Mouse (Mus musculus): ENCODE results near the gene Ror2. TPM values are rescaled to one million over a fixed set of nuclear protein-coding genes. Genes with fewer than 3 reads are reported as not detected.

Ror2 gene
- polyA plus RNA-seq, 1 experiment from 2014 or later = 27.4 TPM

DNA sequence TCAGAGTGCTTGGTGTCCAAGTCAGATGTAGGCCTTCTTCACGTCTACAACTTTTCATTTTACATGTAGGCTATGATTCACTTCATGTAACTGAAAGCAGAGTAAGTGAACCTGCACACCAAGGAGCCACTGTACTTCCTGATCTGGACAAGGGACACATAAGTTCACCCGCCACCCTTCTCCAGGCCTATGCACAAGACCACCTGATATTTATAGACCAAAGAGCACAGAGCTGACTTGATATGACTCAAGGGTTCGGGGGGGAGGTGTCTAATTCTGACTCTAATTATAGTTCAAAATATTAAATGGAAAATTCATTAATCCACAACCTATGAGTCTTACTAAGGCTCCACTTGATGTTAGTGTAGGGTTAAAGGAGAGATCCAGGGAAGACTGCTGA lies 14.3 kb downstream of the Ror2 start:
- Histone ChIP-seq H3K36me3 (no peaks in the 10 kb centered on the region), H3K9ac (no peak overlapping the region), H3K9me3 (no peaks in the 10 kb centered on the region), H3K4me3 (no peak overlapping the region), H3K4me1 (peaks cover 68% of the 10 kb centered on the region), H3K4me2 (no peak overlapping the region), H3K27ac (no peak overlapping the region), H3K27me3 (no peaks in the 10 kb centered on the region)
- 93% methylated on average over 3 of the region's 3 CpGs for WGBS
- ATAC-seq (ENCODE audit: insufficient number of reproducible peaks, insufficient read depth, low FRiP score, low TSS enrichment, low read depth) = no peak

DNA sequence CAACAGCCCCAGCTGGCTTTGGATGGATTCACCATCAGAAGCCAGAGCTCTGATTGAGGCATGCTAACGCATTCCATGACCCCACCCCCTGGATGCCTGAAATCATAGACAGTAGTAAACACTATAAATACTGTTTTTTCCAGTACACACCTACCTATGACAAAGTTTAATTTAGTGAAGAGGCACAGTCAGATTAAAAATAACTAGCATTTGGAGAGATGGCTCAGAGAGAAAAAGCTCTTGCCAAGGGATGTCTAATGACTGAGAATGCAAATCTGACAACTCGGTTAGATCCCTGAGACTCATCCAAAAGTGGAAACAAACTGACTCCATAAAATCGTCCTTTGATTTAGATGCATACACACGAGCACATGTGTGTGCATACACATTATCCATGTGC lies 15.4 kb downstream of the Ror2 start:
- H3K9me3 ChIP-seq = no peaks in the 10 kb centered on the region
- H3K4me1 ChIP-seq = peaks cover 68% of the 10 kb centered on the region
- H3K9ac ChIP-seq = no peak overlapping the region
- no peak overlapping the region for H3K27ac ChIP-seq
- no peak for ATAC-seq (ENCODE audit: insufficient number of reproducible peaks, insufficient read depth, low FRiP score, low TSS enrichment, low read depth)
- H3K36me3 ChIP-seq = no peaks in the 10 kb centered on the region
- no peak overlapping the region for H3K4me3 ChIP-seq
- no peak overlapping the region for H3K4me2 ChIP-seq
- WGBS = 76% methylated on average over 4 of the region's 4 CpGs
- H3K27me3 ChIP-seq = no peaks in the 10 kb centered on the region

DNA sequence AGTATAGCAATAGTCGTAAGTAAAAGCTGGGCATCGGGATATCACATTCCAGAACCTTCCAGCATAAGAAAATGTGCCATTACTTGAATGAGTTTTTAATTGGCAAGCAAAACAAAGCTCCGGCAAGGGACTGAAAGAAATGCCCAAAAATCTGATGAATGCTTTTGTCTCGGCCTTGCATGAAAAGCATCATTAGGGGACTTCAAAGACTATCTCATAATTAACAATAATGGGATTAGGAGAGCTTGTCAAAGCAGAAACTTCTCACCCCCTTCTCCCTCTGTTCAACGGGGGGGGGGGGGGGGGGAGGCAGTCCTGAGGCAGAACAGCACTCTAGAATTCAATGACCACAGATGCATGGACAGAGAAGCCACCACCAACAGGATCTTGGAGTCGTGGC lies 17.4 kb downstream of the Ror2 start:
- Histone ChIP-seq H3K4me2 (no peak overlapping the region), H3K27me3 (no peaks in the 10 kb centered on the region), H3K9me3 (no peaks in the 10 kb centered on the region), H3K36me3 (0 out of 2 replicates have a peak, but pooled peaks cover 4% of the 10 kb centered on the region), H3K9ac (no peak overlapping the region), H3K27ac (no peak overlapping the region), H3K4me1 (peaks cover 65% of the 10 kb centered on the region), H3K4me3 (no peak overlapping the region)
- ATAC-seq (ENCODE audit: insufficient number of reproducible peaks, insufficient read depth, low FRiP score, low TSS enrichment, low read depth) = no peak
- 40% methylated on average over 5 of the region's 6 CpGs for WGBS

DNA sequence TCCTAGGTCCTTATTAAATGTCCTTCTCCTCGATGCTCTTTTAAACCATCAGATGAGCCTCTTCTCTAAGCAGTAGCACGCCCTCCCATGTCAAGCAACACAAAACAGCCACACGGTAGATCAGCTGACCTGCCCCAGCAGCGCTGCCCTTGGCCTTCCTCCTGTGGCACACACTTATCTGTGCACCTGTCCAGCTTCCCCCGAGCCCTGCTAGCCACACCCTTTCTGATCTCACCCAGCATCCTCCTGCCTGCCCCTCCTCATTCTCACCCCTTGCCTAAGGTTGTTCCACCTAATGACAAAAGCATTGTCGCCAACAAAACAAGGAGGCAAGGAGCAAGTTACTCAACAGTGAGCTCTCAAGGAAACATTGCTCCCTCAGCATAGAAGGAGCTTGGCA lies 18.1 kb downstream of the Ror2 start:
- peaks cover 68% of the 10 kb centered on the region for H3K4me1 ChIP-seq
- no peaks in the 10 kb centered on the region for H3K9me3 ChIP-seq
- H3K27ac ChIP-seq = no peak overlapping the region
- no peaks in the 10 kb centered on the region for H3K27me3 ChIP-seq
- no peak overlapping the region for H3K4me2 ChIP-seq
- WGBS = 71% methylated on average over 6 of the region's 6 CpGs
- no peak for ATAC-seq (ENCODE audit: insufficient number of reproducible peaks, insufficient read depth, low FRiP score, low TSS enrichment, low read depth)
- H3K36me3 ChIP-seq = 0 out of 2 replicates have a peak, but pooled peaks cover 4% of the 10 kb centered on the region
- no peak overlapping the region for H3K9ac ChIP-seq
- no peak overlapping the region for H3K4me3 ChIP-seq

DNA sequence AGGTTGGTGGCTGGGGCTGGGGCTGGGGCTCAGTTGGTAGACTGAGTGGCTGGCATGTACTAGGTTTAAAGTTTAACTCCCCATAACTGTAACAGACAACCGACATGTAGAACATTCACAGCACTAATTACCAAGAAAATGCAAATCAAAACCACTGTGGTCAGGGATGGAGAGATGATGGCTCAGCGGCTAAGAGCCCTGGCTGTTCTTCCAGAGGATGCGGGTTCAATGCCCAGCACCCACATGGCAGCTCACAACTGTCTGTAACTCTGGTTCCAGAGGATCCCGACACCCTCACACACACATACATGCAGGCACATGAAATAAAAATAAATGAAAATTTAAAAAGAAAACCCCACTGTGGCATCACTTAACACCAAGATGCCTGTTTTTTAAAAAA lies 18.8 kb downstream of the Ror2 start:
- Histone ChIP-seq H3K4me2 (peak overlapping the region; percentile 44), H3K9ac (0 out of 2 replicates have a peak overlapping the region, but pooled peaks have one; percentile 46), H3K27ac (peak overlapping the region; percentile 76; the same call in 1 of the 2 replicates), H3K27me3 (no peaks in the 10 kb centered on the region), H3K4me1 (peaks cover 68% of the 10 kb centered on the region), H3K9me3 (no peaks in the 10 kb centered on the region), H3K36me3 (0 out of 2 replicates have a peak, but pooled peaks cover 4% of the 10 kb centered on the region), H3K4me3 (peak overlapping the region; percentile 16; the same call in 1 of the 2 replicates)
- WGBS = 55% methylated on average over 4 of the region's 4 CpGs
- ATAC-seq (ENCODE audit: insufficient number of reproducible peaks, insufficient read depth, low FRiP score, low TSS enrichment, low read depth) = no peak

DNA sequence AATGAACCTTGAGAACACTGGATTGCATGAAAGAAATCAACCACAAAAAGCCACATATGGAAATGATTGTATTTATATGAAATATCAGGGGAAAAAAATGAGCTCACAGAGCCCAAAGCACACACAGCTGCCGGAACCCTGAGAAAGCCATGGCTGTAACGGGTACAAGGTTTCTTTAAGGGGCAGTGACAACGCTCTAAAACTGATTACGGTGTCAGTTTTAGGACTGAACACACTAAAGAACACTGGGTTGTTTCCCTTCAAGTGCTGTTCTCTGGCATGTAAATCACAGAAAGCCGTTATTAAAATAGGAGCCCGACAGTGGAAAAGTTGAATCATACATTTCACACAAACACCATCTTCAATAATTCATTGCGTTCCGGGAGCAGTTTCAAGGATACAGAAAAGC lies 19.4 kb downstream of the Ror2 start:
- H3K4me3 ChIP-seq = peak overlapping the region; percentile 16; the same call in 1 of the 2 replicates
- H3K4me1 ChIP-seq = peaks cover 66% of the 10 kb centered on the region
- no peaks in the 10 kb centered on the region for H3K27me3 ChIP-seq
- no peak for ATAC-seq (ENCODE audit: insufficient number of reproducible peaks, insufficient read depth, low FRiP score, low TSS enrichment, low read depth)
- WGBS = 31% methylated on average over 8 of the region's 8 CpGs
- H3K36me3 ChIP-seq = 0 out of 2 replicates have a peak, but pooled peaks cover 4% of the 10 kb centered on the region
- H3K9me3 ChIP-seq = no peaks in the 10 kb centered on the region
- H3K4me2 ChIP-seq = peak overlapping the region; percentile 44
- H3K27ac ChIP-seq = peak overlapping the region; percentile 76
- no peak overlapping the region for H3K9ac ChIP-seq

DNA sequence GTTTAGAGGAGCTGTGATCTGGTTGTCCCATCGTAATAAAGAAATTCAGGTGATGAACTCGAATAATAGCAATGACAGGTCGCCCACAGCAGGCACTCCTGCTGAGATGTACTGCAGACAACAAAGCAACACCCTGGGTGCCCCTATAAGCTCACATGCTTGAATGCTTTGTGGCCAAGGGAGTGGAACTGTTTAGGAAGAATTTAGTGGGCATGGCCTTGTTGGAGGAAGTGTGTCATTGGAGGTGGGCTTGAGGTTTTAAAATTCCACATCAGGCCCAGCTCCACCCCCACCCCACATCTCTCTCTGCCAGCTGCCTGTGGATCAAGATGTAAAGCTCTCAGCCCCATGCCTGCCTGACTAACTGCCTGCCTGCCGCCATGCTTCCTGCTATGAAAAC lies 21.0 kb downstream of the Ror2 start:
- Histone ChIP-seq H3K4me2 (no peak overlapping the region), H3K27ac (no peak overlapping the region), H3K4me1 (peaks cover 80% of the 10 kb centered on the region), H3K9me3 (no peaks in the 10 kb centered on the region), H3K27me3 (no peaks in the 10 kb centered on the region), H3K4me3 (no peak overlapping the region), H3K36me3 (0 out of 2 replicates have a peak, but pooled peaks cover 4% of the 10 kb centered on the region), H3K9ac (no peak overlapping the region)
- ATAC-seq (ENCODE audit: insufficient number of reproducible peaks, insufficient read depth, low FRiP score, low TSS enrichment, low read depth) = no peak
- WGBS = 90% methylated on average over 4 of the region's 4 CpGs

DNA sequence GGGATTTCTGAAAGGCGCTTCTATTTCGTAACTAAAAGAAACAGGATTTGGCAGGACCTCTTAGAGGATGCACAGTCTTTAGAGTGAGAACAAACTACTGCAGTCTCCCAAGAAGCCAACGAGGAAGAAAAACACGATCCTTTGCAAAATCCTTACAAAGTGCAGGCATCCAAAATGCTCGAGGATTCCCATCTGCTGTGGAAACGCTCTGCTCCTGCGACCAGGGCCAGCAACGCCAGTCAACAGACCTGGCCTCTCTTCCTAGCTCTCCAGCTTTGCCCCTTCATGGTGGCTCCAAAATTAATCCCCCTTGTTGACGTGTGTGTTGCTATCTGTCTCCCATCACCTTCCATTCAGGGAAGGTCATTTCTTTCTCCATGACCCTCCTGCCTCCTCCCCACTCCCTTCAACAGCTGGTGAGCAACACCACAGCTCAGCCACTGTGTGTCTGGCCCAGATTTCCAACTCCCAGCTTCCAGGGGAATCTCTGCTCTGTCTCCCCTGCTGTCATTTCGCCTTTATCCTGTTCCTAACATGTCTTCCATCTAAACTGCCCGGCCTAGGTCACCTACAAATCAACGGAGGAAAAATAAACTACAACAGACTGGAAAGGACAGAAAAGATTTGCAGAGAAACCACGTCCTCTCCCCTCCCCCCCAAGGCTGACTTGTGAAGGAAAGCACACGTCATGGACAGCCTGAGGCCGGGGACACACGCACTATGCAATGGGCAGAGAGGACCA lies 23.2 kb downstream of the Ror2 start:
- ATAC-seq (ENCODE audit: insufficient number of reproducible peaks, insufficient read depth, low FRiP score, low TSS enrichment, low read depth) = no peak
- Histone ChIP-seq H3K4me3 (no peak overlapping the region), H3K4me1 (peaks cover 89% of the 10 kb centered on the region), H3K27ac (peak overlapping the region; percentile 8; the same call in 1 of the 2 replicates), H3K36me3 (0 out of 2 replicates have a peak, but pooled peaks cover 4% of the 10 kb centered on the region), H3K9ac (no peak overlapping the region), H3K9me3 (no peaks in the 10 kb centered on the region), H3K27me3 (no peaks in the 10 kb centered on the region), H3K4me2 (no peak overlapping the region)
- 67% methylated on average over 16 of the region's 16 CpGs for WGBS

DNA sequence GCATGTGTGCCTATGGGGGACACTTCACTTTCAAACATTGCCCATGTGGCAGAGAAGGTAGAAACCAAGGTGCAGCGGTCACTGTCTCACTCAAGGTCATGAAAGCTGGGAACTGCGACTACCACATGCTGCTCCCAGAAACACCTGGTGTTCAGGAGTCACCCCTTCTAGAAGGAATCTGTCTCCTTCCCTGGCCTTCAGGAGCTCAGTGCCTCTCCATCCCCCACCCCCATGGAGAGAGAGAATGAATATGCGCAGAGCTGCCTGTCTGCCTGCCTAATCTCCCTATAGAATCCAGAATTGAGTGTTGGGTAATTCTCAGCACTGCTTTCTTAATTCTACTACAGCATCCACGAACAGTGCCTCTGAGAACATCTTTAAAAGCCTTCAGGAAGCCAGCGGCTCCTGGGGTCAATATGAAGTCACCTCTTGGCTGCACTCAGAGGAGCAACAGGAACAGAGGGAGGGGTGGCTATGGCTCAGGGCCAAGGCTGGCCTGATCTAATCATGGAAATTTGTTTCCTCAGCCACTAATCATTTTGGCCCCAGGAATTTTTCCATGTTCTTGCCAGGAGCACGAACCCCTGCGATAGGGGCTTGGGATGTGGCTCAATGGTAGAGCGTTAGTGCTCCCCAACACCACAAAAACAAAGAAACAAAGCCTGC lies 24.7 kb downstream of the Ror2 start:
- Histone ChIP-seq H3K36me3 (0 out of 2 replicates have a peak, but pooled peaks cover 4% of the 10 kb centered on the region), H3K4me2 (no peak overlapping the region), H3K27ac (peak overlapping the region; percentile 28; the same call in 1 of the 2 replicates), H3K4me1 (peaks cover 89% of the 10 kb centered on the region), H3K9me3 (no peaks in the 10 kb centered on the region), H3K27me3 (no peaks in the 10 kb centered on the region), H3K9ac (no peak overlapping the region), H3K4me3 (no peak overlapping the region)
- ATAC-seq (ENCODE audit: insufficient number of reproducible peaks, insufficient read depth, low FRiP score, low TSS enrichment, low read depth) = no peak
- 61% methylated on average over 8 of the region's 8 CpGs for WGBS

DNA sequence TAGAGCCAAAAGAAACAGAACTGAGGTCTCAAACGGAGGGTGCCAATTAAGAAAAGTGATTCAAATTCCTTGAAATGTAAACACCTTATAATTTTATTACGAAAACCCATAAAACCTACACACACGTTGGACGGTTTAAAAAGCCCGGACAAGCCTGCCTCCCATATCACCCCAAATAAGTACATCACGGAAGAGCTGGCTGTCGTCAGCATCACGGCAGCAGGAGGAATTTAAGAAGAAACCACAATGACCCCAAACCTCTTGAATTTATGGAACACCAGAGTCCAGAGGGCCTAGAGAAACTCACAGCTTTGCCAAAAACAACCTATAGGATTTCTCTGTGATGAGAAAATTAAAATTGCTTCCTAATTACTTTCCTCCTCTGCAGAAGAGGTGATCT lies 27.0 kb downstream of the Ror2 start:
- Histone ChIP-seq H3K9ac (no peak overlapping the region), H3K4me3 (no peak overlapping the region), H3K4me1 (peaks cover 82% of the 10 kb centered on the region), H3K36me3 (no peaks in the 10 kb centered on the region), H3K27me3 (no peaks in the 10 kb centered on the region), H3K9me3 (no peaks in the 10 kb centered on the region), H3K4me2 (peak overlapping the region; percentile 14; the same call in 1 of the 2 replicates), H3K27ac (no peak overlapping the region; the same call in 1 of the 2 replicates)
- 43% methylated on average over 8 of the region's 8 CpGs for WGBS
- ATAC-seq (ENCODE audit: insufficient number of reproducible peaks, insufficient read depth, low FRiP score, low TSS enrichment, low read depth) = no peak

DNA sequence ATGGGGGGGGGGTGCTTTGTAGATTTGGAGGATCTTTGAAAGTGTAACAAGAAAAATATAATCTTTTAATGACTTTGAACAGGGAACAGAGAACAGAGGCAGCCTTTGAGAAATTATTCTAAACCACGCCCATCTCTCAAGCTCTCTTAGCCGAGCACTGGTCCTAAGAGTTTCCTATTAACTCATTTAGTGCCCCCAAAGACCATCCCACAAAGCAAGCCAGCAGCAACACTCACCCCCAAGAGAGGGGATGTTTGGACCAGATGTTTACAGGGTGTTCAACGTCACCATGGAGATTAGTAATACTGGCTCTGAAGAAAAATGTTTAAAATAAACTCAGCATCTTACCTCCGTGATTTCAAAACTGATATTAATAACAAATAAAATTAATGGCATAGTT lies 27.4 kb downstream of the Ror2 start:
- Histone ChIP-seq H3K27ac (no peak overlapping the region), H3K9ac (no peak overlapping the region), H3K27me3 (no peaks in the 10 kb centered on the region), H3K4me3 (no peak overlapping the region), H3K36me3 (no peaks in the 10 kb centered on the region), H3K4me2 (no peak overlapping the region), H3K9me3 (no peaks in the 10 kb centered on the region), H3K4me1 (peaks cover 78% of the 10 kb centered on the region)
- no peak for ATAC-seq (ENCODE audit: insufficient number of reproducible peaks, insufficient read depth, low FRiP score, low TSS enrichment, low read depth)
- 37% methylated on average over 4 of the region's 4 CpGs for WGBS

DNA sequence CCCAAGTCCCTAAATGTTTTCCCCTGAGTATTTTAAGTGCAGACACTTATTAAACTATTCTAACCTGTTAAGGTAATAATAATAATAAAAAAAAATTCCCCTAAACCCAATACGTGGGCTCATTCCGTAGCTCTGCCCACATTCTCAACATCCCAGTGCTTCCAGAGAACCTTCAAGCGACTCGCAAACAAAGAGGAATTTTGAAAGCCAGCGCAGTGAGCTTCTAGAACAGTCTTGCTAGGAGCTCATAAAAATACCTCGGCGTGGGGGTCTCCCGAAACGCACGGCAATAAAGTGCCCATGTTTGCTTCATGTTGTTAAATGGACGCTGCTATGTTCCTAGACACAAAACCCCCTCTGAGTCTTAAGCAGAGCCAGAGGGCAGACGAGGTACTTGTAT lies 32.7 kb downstream of the Ror2 start:
- Histone ChIP-seq H3K9ac (no peak overlapping the region), H3K27me3 (no peaks in the 10 kb centered on the region), H3K4me1 (peaks cover 46% of the 10 kb centered on the region), H3K36me3 (no peaks in the 10 kb centered on the region), H3K4me2 (no peak overlapping the region), H3K27ac (no peak overlapping the region), H3K9me3 (0 out of 2 replicates have a peak, but pooled peaks cover 2% of the 10 kb centered on the region), H3K4me3 (no peak overlapping the region)
- 88% methylated on average over 12 of the region's 12 CpGs for WGBS
- no peak for ATAC-seq (ENCODE audit: insufficient number of reproducible peaks, insufficient read depth, low FRiP score, low TSS enrichment, low read depth)
